Mouse (Mus musculus) forebrain, embryonic 13.5 days (tissue): ENCODE measurements at regions not wholly inside any gene's neighbourhood (a gene's known extent, or its start where the extent isn't known, plus 50 kb on each side); places are given as distances from the start of the nearest gene placed in this dataset.

ENCODE experiments used
- ATAC-seq: fragments of 200-750 bp; cut with Nextera tagmentation; 2 replicates; pipeline ENCODE4 v1.8.0; 2017
- H3K27ac ChIP-seq: fragments of 300-500 bp; sonication (generic); 2 replicates; pipeline ENCODE4 v1.5.1; 2015; ENCODE audit warnings: inconsistent platforms, mild to moderate bottlenecking, moderate library complexity
- H3K27me3 ChIP-seq: fragments of 300-500 bp; sonication (generic); 2 replicates; pipeline ENCODE4 v1.6.1; 2015; ENCODE audit warnings: mild to moderate bottlenecking, inconsistent platforms
- H3K36me3 ChIP-seq: fragments of 300-500 bp; sonication (generic); 2 replicates; pipeline ENCODE4 v1.6.1; 2015; ENCODE audit warnings: mild to moderate bottlenecking, inconsistent platforms; ENCODE audit not compliant: poor library complexity, severe bottlenecking
- H3K4me1 ChIP-seq: fragments of 300-500 bp; sonication (generic); 2 replicates; pipeline ENCODE4 v1.6.1; 2015; ENCODE audit warnings: inconsistent platforms
- H3K4me2 ChIP-seq: fragments of 300-500 bp; sonication (generic); 2 replicates; pipeline ENCODE4 v1.6.1; 2015; ENCODE audit warnings: inconsistent platforms, mild to moderate bottlenecking, moderate library complexity
- H3K4me3 ChIP-seq: fragments of 300-500 bp; sonication (generic); 2 replicates; pipeline ENCODE4 v1.5.1; 2015; ENCODE audit warnings: mild to moderate bottlenecking, inconsistent platforms
- H3K9ac ChIP-seq: fragments of 300-500 bp; sonication (generic); 2 replicates; pipeline ENCODE4 v1.6.1; 2015; ENCODE audit warnings: mild to moderate bottlenecking, inconsistent platforms
- H3K9me3 ChIP-seq: fragments of 300-500 bp; sonication (generic); replicated peaks from 2 replicates; pipeline ENCODE4 v1.6.1; 2016; ENCODE audit warnings: inconsistent platforms
- WGBS: fragments of 180-500 bp; shearing (Covaris S2); methylation state at CpG from one replicate; pipeline ENCODE4 v1.1.7; 2015; 5-methylcytosine and 5-hydroxymethylcytosine counted together

DNA sequence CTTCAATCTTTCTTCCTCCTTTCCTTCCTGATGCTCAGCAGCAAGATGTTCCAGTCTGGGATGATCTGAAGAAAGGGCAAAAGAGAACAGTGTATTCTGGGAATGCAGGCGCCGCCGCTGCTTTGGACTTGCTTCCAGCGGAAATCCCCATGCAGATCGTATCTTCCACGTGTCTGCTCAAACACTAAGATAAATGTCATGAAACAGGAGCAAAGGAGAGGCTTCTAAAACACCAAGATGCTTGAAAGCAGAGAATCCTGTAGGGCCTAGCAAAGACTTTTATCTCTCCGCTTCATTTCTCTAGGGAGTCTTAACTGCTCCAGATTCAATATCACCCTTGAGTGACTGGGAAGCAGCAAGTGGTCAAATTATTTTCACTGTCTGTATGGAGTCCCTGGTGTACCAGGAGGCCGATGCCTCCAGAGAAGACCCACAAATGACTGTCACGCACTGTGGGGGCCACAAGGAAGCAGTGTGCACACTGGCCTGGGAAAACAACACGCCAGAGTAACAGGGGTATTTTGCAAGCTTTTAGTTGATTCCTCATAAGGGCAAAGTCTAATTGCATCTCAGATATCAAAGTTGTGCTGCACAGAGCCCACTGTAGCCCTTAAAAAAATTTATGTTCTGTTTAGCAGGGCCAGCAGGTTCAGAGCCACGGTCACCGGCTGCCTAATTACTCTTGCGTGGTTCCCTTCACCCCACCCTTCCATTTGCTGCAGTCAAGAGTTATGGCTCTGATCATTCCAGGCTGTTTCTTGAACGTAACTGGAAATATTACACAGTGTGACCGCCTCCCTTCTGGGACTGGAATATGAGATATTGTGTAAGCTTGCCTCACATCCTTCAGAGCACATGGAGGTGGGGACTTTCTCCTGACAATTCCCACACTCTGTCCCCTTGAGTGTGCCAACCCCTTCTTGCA is 161.7 kb downstream of the Gm10260 start:
- whole genome bisulfite sequencing, result 89% methylated on average over 15 of the region's 15 CpGs
- Histone ChIP-seq H3K4me2 (no peak overlapping the region), H3K36me3 (no peaks in the 10 kb centered on the region), H3K9me3 (peaks cover 4% of the 10 kb centered on the region), H3K4me3 (no peak overlapping the region), H3K4me1 (0 out of 2 replicates have a peak, but pooled peaks cover 6% of the 10 kb centered on the region), H3K27ac (no peak overlapping the region), H3K27me3 (no peaks in the 10 kb centered on the region), H3K9ac (no peak overlapping the region)
- ATAC-seq, result no peak

- WGBS, result 92% methylated on average over 4 of the region's 4 CpGs
- no peak for ATAC-seq
- H3K27ac ChIP-seq, result no peak overlapping the region
- no peaks in the 10 kb centered on the region for H3K36me3 ChIP-seq
- no peaks in the 10 kb centered on the region for H3K27me3 ChIP-seq
- H3K9ac ChIP-seq, result no peak overlapping the region
- no peaks in the 10 kb centered on the region for H3K4me1 ChIP-seq
- no peak overlapping the region for H3K4me3 ChIP-seq
- peaks cover 4% of the 10 kb centered on the region for H3K9me3 ChIP-seq
- no peak overlapping the region for H3K4me2 ChIP-seq
These were observed 165.6 kb downstream of the Gm10260 start for GRCm38 (mm10) chr13:97594851-97595250.

GRCm38 (mm10) chr13:97589626-97590025 is 170.8 kb downstream of the Gm10260 start:
- H3K9ac ChIP-seq, result no peak overlapping the region
- no peaks in the 10 kb centered on the region for H3K36me3 ChIP-seq
- H3K4me3 ChIP-seq, result no peak overlapping the region
- no peak overlapping the region for H3K4me2 ChIP-seq
- H3K27ac ChIP-seq, result no peak overlapping the region
- ATAC-seq, result no peak
- H3K9me3 ChIP-seq, result 0 out of 2 replicates have a peak, but pooled peaks cover 6% of the 10 kb centered on the region
- 79% methylated on average over 8 of the region's 8 CpGs for WGBS
- peaks cover 9% of the 10 kb centered on the region; the same call in 1 of the 2 replicates for H3K4me1 ChIP-seq
- H3K27me3 ChIP-seq, result no peaks in the 10 kb centered on the region

DNA sequence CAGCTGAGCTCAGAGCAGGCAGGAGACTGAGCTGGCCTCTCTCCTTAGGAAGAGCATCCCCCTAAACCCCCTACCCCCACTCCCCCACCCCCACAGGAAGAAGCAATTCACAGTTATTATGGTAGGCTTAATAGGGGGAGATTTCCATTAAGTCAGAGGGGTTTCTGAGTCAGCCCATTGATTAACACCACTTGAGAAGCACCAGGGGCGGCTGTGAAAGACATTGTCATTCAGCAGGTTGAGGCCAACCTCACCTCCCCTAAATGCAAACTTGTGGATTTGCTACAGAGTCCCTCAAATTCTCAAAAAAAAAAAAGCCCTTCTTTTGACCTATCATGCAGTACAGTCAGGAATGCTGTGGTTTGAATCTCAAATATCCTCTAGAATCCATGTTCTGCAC is 172.3 kb downstream of the Gm10260 start:
- Histone ChIP-seq H3K4me1 (peaks cover 9% of the 10 kb centered on the region; the same call in 1 of the 2 replicates), H3K4me2 (no peak overlapping the region), H3K27me3 (no peaks in the 10 kb centered on the region), H3K36me3 (no peaks in the 10 kb centered on the region), H3K9me3 (0 out of 2 replicates have a peak, but pooled peaks cover 6% of the 10 kb centered on the region), H3K27ac (no peak overlapping the region), H3K4me3 (no peak overlapping the region), H3K9ac (no peak overlapping the region)
- no peak for ATAC-seq
- WGBS, result 20% methylated on average over 1 of the region's 1 CpGs

GRCm38 (mm10) chr13:97587088-97587487 is 173.3 kb downstream of the Gm10260 start:
- no peaks in the 10 kb centered on the region for H3K36me3 ChIP-seq
- H3K4me2 ChIP-seq, result no peak overlapping the region
- no peak overlapping the region for H3K4me3 ChIP-seq
- no peaks in the 10 kb centered on the region for H3K27me3 ChIP-seq
- 0 out of 2 replicates have a peak, but pooled peaks cover 6% of the 10 kb centered on the region for H3K9me3 ChIP-seq
- no peak overlapping the region for H3K27ac ChIP-seq
- ATAC-seq, result no peak
- WGBS, result 81% methylated on average over 1 of the region's 1 CpGs
- H3K9ac ChIP-seq, result no peak overlapping the region
- peaks cover 9% of the 10 kb centered on the region; the same call in 1 of the 2 replicates for H3K4me1 ChIP-seq

GRCm38 (mm10) chr13:97584045-97584444 is 176.4 kb downstream of the Gm10260 start:
- H3K27me3 ChIP-seq, result no peaks in the 10 kb centered on the region
- ATAC-seq, result no peak
- peaks cover 14% of the 10 kb centered on the region for H3K4me1 ChIP-seq
- H3K36me3 ChIP-seq, result no peaks in the 10 kb centered on the region
- no peak overlapping the region for H3K27ac ChIP-seq
- H3K4me3 ChIP-seq, result no peak overlapping the region
- WGBS, result 87% methylated on average over 4 of the region's 4 CpGs
- H3K9me3 ChIP-seq, result 0 out of 2 replicates have a peak, but pooled peaks cover 6% of the 10 kb centered on the region
- H3K9ac ChIP-seq, result no peak overlapping the region
- H3K4me2 ChIP-seq, result no peak overlapping the region

GRCm38 (mm10) chr13:97581380-97581779 is 179.1 kb downstream of the Gm10260 start:
- 87% methylated on average over 4 of the region's 4 CpGs for WGBS
- no peak for ATAC-seq
- H3K27me3 ChIP-seq, result no peaks in the 10 kb centered on the region
- peaks cover 17% of the 10 kb centered on the region for H3K4me1 ChIP-seq
- no peaks in the 10 kb centered on the region for H3K9me3 ChIP-seq
- no peaks in the 10 kb centered on the region for H3K36me3 ChIP-seq
- H3K4me3 ChIP-seq, result no peak overlapping the region
- no peak overlapping the region for H3K4me2 ChIP-seq
- no peak overlapping the region for H3K27ac ChIP-seq
- no peak overlapping the region for H3K9ac ChIP-seq

- ATAC-seq, result no peak
- WGBS, result 38% methylated on average over 3 of the region's 3 CpGs
- H3K27me3 ChIP-seq, result no peaks in the 10 kb centered on the region
- H3K27ac ChIP-seq, result no peak overlapping the region
- no peak overlapping the region for H3K4me3 ChIP-seq
- H3K36me3 ChIP-seq, result no peaks in the 10 kb centered on the region
- H3K4me2 ChIP-seq, result no peak overlapping the region
- peaks cover 17% of the 10 kb centered on the region for H3K4me1 ChIP-seq
- H3K9me3 ChIP-seq, result no peaks in the 10 kb centered on the region
- no peak overlapping the region for H3K9ac ChIP-seq
These were observed 180.1 kb downstream of the Gm10260 start for GRCm38 (mm10) chr13:97580241-97580874.

- peaks cover 17% of the 10 kb centered on the region for H3K4me1 ChIP-seq
- no peak for ATAC-seq
- WGBS, result 79% methylated on average over 5 of the region's 5 CpGs
These were observed 181.8 kb downstream of the Gm10260 start for GRCm38 (mm10) chr13:97578595-97578994.

DNA sequence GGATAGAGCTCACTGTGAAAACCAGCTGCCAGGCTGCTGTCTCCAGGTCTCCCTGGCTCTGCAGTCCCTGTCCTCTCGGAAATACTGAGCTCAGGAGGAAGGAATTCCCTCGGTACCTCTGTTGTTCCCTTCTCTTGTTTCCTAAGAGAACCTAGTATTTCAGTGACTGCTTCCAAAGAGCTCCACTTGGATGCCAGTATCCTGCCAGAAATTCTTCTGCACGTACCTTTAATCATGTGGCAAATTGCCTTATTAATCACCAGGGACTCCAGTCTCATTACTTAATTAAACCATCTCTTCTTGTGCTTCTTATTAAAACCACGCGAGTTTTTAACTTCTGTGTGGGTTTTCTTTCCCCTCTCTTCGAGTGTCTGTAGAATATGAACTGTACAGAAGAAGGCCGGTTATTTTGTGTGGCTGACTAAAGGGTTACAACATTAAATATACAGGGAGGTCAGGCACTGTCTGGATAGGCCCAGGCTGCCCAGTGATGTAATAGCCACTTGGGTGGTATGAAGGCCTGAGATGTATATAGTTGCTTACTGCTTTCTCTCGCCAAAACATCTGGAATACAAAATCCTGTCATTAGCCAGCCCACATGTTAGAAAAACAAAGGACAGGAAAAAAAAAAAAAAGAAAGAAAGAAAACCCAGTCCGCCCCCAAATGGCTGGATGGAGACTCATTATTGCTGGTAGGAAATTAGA is 183.2 kb downstream of the Gm10260 start:
- no peak for ATAC-seq
- no peaks in the 10 kb centered on the region for H3K9me3 ChIP-seq
- WGBS, result 36% methylated on average over 9 of the region's 9 CpGs
- no peaks in the 10 kb centered on the region for H3K27me3 ChIP-seq
- peaks cover 19% of the 10 kb centered on the region for H3K4me1 ChIP-seq
- no peak overlapping the region for H3K27ac ChIP-seq
- H3K4me3 ChIP-seq, result no peak overlapping the region
- no peak overlapping the region for H3K9ac ChIP-seq
- no peaks in the 10 kb centered on the region for H3K36me3 ChIP-seq
- H3K4me2 ChIP-seq, result no peak overlapping the region

More at GRCm38 (mm10) chr13:97578595-97578994, 181.8 kb downstream of the Gm10260 start:
- H3K27ac ChIP-seq, result no peak overlapping the region
- H3K36me3 ChIP-seq, result no peaks in the 10 kb centered on the region
- H3K4me2 ChIP-seq, result no peak overlapping the region
- no peak overlapping the region for H3K9ac ChIP-seq
- H3K9me3 ChIP-seq, result no peaks in the 10 kb centered on the region
- no peak overlapping the region for H3K4me3 ChIP-seq
- H3K27me3 ChIP-seq, result no peaks in the 10 kb centered on the region

GRCm38 (mm10) chr13:97573601-97574000 is 186.8 kb downstream of the Gm10260 start:
- Histone ChIP-seq H3K4me3 (no peak overlapping the region), H3K9me3 (no peaks in the 10 kb centered on the region), H3K4me2 (no peak overlapping the region), H3K36me3 (no peaks in the 10 kb centered on the region), H3K27ac (no peak overlapping the region), H3K27me3 (no peaks in the 10 kb centered on the region), H3K4me1 (peaks cover 14% of the 10 kb centered on the region), H3K9ac (no peak overlapping the region)
- ATAC-seq, result no peak
- 31% methylated on average over 3 of the region's 3 CpGs for WGBS

GRCm38 (mm10) chr13:97572352-97572751 is 188.1 kb downstream of the Gm10260 start:
- Histone ChIP-seq H3K9ac (no peak overlapping the region), H3K9me3 (no peaks in the 10 kb centered on the region), H3K4me3 (no peak overlapping the region), H3K27me3 (no peaks in the 10 kb centered on the region), H3K27ac (no peak overlapping the region), H3K4me2 (no peak overlapping the region), H3K36me3 (no peaks in the 10 kb centered on the region), H3K4me1 (peaks cover 8% of the 10 kb centered on the region)
- WGBS, result 47% methylated on average over 3 of the region's 3 CpGs
- no peak for ATAC-seq
